Mouse (Mus musculus) spleen, adult 2 months (tissue): Measurements from ENCODE around the gene Fndc5.

Source experiments
- CTCF ChIP-seq: fragments of 200-500 bp; IDR thresholded peaks from 2 replicates; pipeline ENCODE4 v1.5.1; 2011; ENCODE audit warnings: mild to moderate bottlenecking, inconsistent platforms; ENCODE audit not compliant: insufficient read depth, insufficient read length, insufficient replicate concordance; ENCODE audit errors: extremely low read depth
- POLR2A ChIP-seq: fragments of 200-500 bp; IDR thresholded peaks from 2 replicates; pipeline ENCODE4 v1.6.1; 2011; ENCODE audit warnings: low read depth, low read length, inconsistent platforms

GRCm38 (mm10) chr4:129146392-129146791 is 9.6 kb downstream of the Fndc5 start:
- TF ChIP-seq POLR2A (no peak), CTCF (no peak)
